Mouse (Mus musculus): ENCODE measurements around the gene Arl6ip4.

DNA sequence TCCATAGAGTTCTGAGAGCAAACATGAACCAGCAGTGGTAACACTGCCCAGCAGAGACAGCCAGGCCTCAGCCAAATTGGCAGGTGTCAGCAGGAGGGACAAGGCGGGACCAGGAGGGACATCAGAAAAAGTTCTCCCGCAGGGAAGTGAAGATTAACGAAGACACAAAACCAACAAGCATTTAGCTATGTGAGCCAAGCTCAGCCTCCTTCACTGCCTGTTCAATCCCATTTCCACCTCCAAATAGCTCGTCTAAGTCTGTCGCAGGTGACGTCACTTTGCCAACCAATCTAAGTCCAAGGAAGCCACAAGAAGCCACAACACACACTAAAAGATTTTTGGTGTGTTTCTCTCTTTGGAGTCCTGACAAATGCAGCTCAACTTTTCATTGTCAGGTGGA, 13.6 kb upstream of the Arl6ip4 start:
- peak in 1 of 2 experiments; percentile 54; a peak in 2 of 4 replicates for TF ChIP-seq POLR2A (IDR thresholded peaks at IDR 0.05; ENCODE audit: control insufficient read depth in 1 of 2, insufficient read depth in 1 of 2, low read depth in 1 of 2, low read length in 2 of 2, poor library complexity in 1 of 2)
- no peak for TF ChIP-seq TBP (IDR thresholded peaks at IDR 0.05; ENCODE audit: low read depth, low read length)
- no peak for TF ChIP-seq USF2 (IDR thresholded peaks at IDR 0.05; ENCODE audit: borderline replicate concordance in 1 of 2, insufficient read depth in 1 of 2, low read depth in 1 of 2, low read length in 2 of 2)
- no peak for TF ChIP-seq CTCF (IDR thresholded peaks at IDR 0.05 in 2 of 3, conservative IDR thresholded peaks at IDR 0.05 in 1 of 3; ENCODE audit: control insufficient read depth in 1 of 3, insufficient read depth in 1 of 3, low read depth in 2 of 3, low read length in 3 of 3, poor library complexity in 1 of 3, severe bottlenecking in 1 of 3)
- 0 out of 2 replicates have a peak, but pooled peaks have one; percentile 22 for TF ChIP-seq MAZ (IDR thresholded peaks at IDR 0.05; ENCODE audit: low read depth, low read length)
- TF ChIP-seq USF1 (IDR thresholded peaks at IDR 0.05; ENCODE audit: low read depth, low read length), result no peak
- no peak for TF ChIP-seq JUND (IDR thresholded peaks at IDR 0.05; ENCODE audit: low read depth, low read length)
- no peak for TF ChIP-seq ZKSCAN1 (IDR thresholded peaks at IDR 0.05; ENCODE audit: low read depth, low read length)
- TF ChIP-seq CHD1 (IDR thresholded peaks at IDR 0.05; ENCODE audit: low read depth, low read length), result no peak
- TF ChIP-seq MYB (IDR thresholded peaks at IDR 0.05; ENCODE audit: low read depth, low read length), result no peak
- TF ChIP-seq ZNF384 (IDR thresholded peaks at IDR 0.05; ENCODE audit: low read depth, low read length), result no peak
- no peak for TF ChIP-seq HCFC1 (IDR thresholded peaks at IDR 0.05; ENCODE audit: low read depth, low read length)
- no peak for TF ChIP-seq TCF12 (IDR thresholded peaks at IDR 0.05; ENCODE audit: low read depth, low read length)
- TF ChIP-seq UBTF (IDR thresholded peaks at IDR 0.05; ENCODE audit: borderline replicate concordance, insufficient read depth, low read depth, low read length), result no peak

All from MEL (cell line).